Mouse (Mus musculus): Measurements from ENCODE around the gene March6. TPM values are rescaled to one million over a fixed set of nuclear protein-coding genes. Genes with fewer than 3 reads are reported as not detected.

The March6 gene
- polyA plus RNA-seq, 1 experiment from 2014 or later = 69.6 TPM

DNA sequence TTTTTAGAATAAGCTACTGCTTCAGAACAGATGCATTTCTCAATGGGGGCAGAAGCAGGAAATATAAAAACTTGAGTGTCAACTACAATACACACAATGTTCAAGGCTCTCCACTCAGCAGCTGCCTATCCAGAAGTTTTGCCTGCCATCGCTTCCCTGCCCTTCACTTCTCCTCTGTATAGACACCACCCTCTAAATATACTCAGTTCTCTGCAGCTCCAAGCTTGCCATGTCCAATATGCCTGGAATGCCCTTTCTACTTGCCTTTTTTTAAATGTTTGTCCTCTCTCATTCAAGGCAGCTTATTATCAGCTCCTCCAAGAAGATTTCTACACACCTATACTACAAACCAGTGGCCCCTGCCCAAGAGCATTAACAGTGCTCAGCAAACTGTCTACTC, 54.2 kb downstream of the March6 start:
- H3K4me3 ChIP-seq (ENCODE audit: low read depth, low read length) = no peak overlapping the region
- no peaks in the 10 kb centered on the region for H3K27me3 ChIP-seq (ENCODE audit: control insufficient read depth, insufficient read depth, low read length)
- ATAC-seq (replicated peaks; ENCODE audit: low FRiP score) (no peak), DNase-seq (ENCODE audit: low spot score) (no peak)
- peaks cover 6% of the 10 kb centered on the region; the same call in 1 of the 2 replicates for H3K36me3 ChIP-seq (ENCODE audit: control insufficient read depth, insufficient read depth, low read length)
- H3K9me3 ChIP-seq (ENCODE audit: control insufficient read depth, low read length) = no peaks in the 10 kb centered on the region
- WGBS = 92% methylated on average over 1 of the region's 1 CpGs
- H3K9ac ChIP-seq (ENCODE audit: low read length) = no peak overlapping the region
- H3K4me1 ChIP-seq (replicated peaks; ENCODE audit: control insufficient read depth, insufficient read depth, low read length) = no peaks in the 10 kb centered on the region
- no peak overlapping the region for H3K4me2 ChIP-seq (ENCODE audit: low read depth, low read length, severe bottlenecking)
- H3K27ac ChIP-seq (ENCODE audit: low read depth, low read length) = no peak overlapping the region

- H3K9me3 ChIP-seq (ENCODE audit: control insufficient read depth, low read length) = no peaks in the 10 kb centered on the region
- 87% methylated on average over 4 of the region's 4 CpGs for WGBS
- H3K4me1 ChIP-seq (replicated peaks; ENCODE audit: control insufficient read depth, insufficient read depth, low read length) = no peaks in the 10 kb centered on the region
- H3K27ac ChIP-seq (ENCODE audit: low read depth, low read length) = no peak overlapping the region
- ATAC-seq (replicated peaks; ENCODE audit: low FRiP score) (no peak), DNase-seq (ENCODE audit: low spot score) (no peak)
- no peak overlapping the region for H3K4me3 ChIP-seq (ENCODE audit: low read depth, low read length)
- H3K9ac ChIP-seq (ENCODE audit: low read length) = no peak overlapping the region
- H3K36me3 ChIP-seq (ENCODE audit: control insufficient read depth, insufficient read depth, low read length) = peaks cover 2% of the 10 kb centered on the region; the same call in 1 of the 2 replicates
- H3K27me3 ChIP-seq (ENCODE audit: control insufficient read depth, insufficient read depth, low read length) = no peaks in the 10 kb centered on the region
- no peak overlapping the region for H3K4me2 ChIP-seq (ENCODE audit: low read depth, low read length, severe bottlenecking)
These were observed 57.9 kb downstream of the March6 start for GRCm38 (mm10) chr15:31472645-31473574.

DNA sequence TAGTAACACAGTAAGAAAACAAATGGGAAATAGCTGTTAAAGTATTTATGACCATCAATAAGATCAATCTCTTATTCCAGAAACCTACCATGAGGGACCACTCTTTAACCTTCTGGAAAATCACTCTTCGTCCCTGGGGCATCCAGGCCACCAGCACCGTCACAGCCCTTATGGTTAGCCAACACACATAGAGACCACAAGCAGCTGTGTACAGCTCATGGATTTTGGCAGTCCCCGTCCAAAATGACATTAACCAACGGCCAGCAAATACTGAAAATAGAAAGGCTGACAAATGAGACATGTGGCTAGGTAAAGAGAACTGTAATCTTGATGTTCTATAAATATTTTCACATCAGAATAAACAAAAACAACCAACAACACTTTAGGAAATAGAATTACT, 59.3 kb downstream of the March6 start:
- peaks cover 2% of the 10 kb centered on the region; the same call in 1 of the 2 replicates for H3K36me3 ChIP-seq (ENCODE audit: control insufficient read depth, insufficient read depth, low read length)
- ATAC-seq (replicated peaks; ENCODE audit: low FRiP score) (no peak), DNase-seq (ENCODE audit: low spot score) (no peak)
- no peak overlapping the region for H3K4me3 ChIP-seq (ENCODE audit: low read depth, low read length)
- H3K4me1 ChIP-seq (replicated peaks; ENCODE audit: control insufficient read depth, insufficient read depth, low read length) = no peaks in the 10 kb centered on the region
- H3K27ac ChIP-seq (ENCODE audit: low read depth, low read length) = no peak overlapping the region
- no peaks in the 10 kb centered on the region for H3K9me3 ChIP-seq (ENCODE audit: control insufficient read depth, low read length)
- no peak overlapping the region for H3K9ac ChIP-seq (ENCODE audit: low read length)
- H3K4me2 ChIP-seq (ENCODE audit: low read depth, low read length, severe bottlenecking) = no peak overlapping the region
- H3K27me3 ChIP-seq (ENCODE audit: control insufficient read depth, insufficient read depth, low read length) = no peaks in the 10 kb centered on the region
- 94% methylated on average over 4 of the region's 4 CpGs for WGBS

- Histone ChIP-seq H3K27ac (ENCODE audit: low read depth, low read length) (no peak overlapping the region), H3K36me3 (ENCODE audit: control insufficient read depth, insufficient read depth, low read length) (peaks cover 4% of the 10 kb centered on the region; the same call in 1 of the 2 replicates), H3K4me2 (ENCODE audit: low read depth, low read length, severe bottlenecking) (no peak overlapping the region), H3K9me3 (ENCODE audit: control insufficient read depth, low read length) (no peaks in the 10 kb centered on the region), H3K27me3 (ENCODE audit: control insufficient read depth, insufficient read depth, low read length) (no peaks in the 10 kb centered on the region), H3K9ac (ENCODE audit: low read length) (no peak overlapping the region), H3K4me1 (replicated peaks; ENCODE audit: control insufficient read depth, insufficient read depth, low read length) (no peaks in the 10 kb centered on the region), H3K4me3 (ENCODE audit: low read depth, low read length) (no peak overlapping the region)
- DNase-seq (ENCODE audit: low spot score) (no peak), ATAC-seq (replicated peaks; ENCODE audit: low FRiP score) (no peak)
- 88% methylated on average over 4 of the region's 4 CpGs for WGBS
These were observed 61.4 kb downstream of the March6 start for GRCm38 (mm10) chr15:31469497-31469896.

GRCm38 (mm10) chr15:31468806-31469205, 62.0 kb downstream of the March6 start:
- no peak overlapping the region for H3K27ac ChIP-seq (ENCODE audit: low read depth, low read length)
- no peak overlapping the region for H3K4me3 ChIP-seq (ENCODE audit: low read depth, low read length)
- H3K9me3 ChIP-seq (ENCODE audit: control insufficient read depth, low read length) = no peaks in the 10 kb centered on the region
- DNase-seq (ENCODE audit: low spot score) = no peak
- no peak for ATAC-seq (replicated peaks; ENCODE audit: low FRiP score)
- no peaks in the 10 kb centered on the region for H3K27me3 ChIP-seq (ENCODE audit: control insufficient read depth, insufficient read depth, low read length)
- no peaks in the 10 kb centered on the region for H3K4me1 ChIP-seq (replicated peaks; ENCODE audit: control insufficient read depth, insufficient read depth, low read length)
- no peak overlapping the region for H3K9ac ChIP-seq (ENCODE audit: low read length)
- H3K4me2 ChIP-seq (ENCODE audit: low read depth, low read length, severe bottlenecking) = no peak overlapping the region
- 94% methylated on average over 5 of the region's 5 CpGs for WGBS
- peaks cover 4% of the 10 kb centered on the region; the same call in 1 of the 2 replicates for H3K36me3 ChIP-seq (ENCODE audit: control insufficient read depth, insufficient read depth, low read length)

- Histone ChIP-seq H3K4me2 (ENCODE audit: low read depth, low read length, severe bottlenecking) (no peak overlapping the region), H3K36me3 (ENCODE audit: control insufficient read depth, insufficient read depth, low read length) (peaks cover 6% of the 10 kb centered on the region; the same call in 1 of the 2 replicates), H3K9ac (ENCODE audit: low read length) (no peak overlapping the region), H3K9me3 (ENCODE audit: control insufficient read depth, low read length) (no peaks in the 10 kb centered on the region), H3K27ac (ENCODE audit: low read depth, low read length) (no peak overlapping the region), H3K27me3 (ENCODE audit: control insufficient read depth, insufficient read depth, low read length) (no peaks in the 10 kb centered on the region), H3K4me3 (ENCODE audit: low read depth, low read length) (no peak overlapping the region), H3K4me1 (replicated peaks; ENCODE audit: control insufficient read depth, insufficient read depth, low read length) (no peaks in the 10 kb centered on the region)
- ATAC-seq (replicated peaks; ENCODE audit: low FRiP score) = no peak
- 95% methylated on average over 1 of the region's 1 CpGs for WGBS
- no peak for DNase-seq (ENCODE audit: low spot score)
These were observed 64.1 kb downstream of the March6 start for GRCm38 (mm10) chr15:31466749-31467148.

DNA sequence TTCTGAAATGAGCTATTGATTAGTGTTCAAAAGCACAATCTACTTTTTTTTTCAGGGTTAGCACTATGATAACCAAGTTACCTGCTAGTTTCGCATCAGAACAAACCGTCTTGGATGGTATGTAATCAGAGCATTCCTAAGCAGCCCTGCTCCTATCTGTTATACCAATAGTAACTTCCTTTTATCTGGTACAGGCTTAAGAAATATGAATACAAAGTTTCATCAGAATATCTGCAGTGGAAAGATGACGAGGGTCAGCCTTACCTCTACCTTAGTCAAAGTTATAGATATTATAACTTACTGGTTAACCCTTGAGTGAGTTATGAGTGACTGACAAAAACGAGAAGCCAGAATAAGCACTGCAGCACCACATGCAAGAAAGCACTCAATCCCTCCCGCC, 64.6 kb downstream of the March6 start:
- no peak overlapping the region for H3K9ac ChIP-seq (ENCODE audit: low read length)
- ATAC-seq (replicated peaks; ENCODE audit: low FRiP score) (no peak), DNase-seq (ENCODE audit: low spot score) (no peak)
- H3K27me3 ChIP-seq (ENCODE audit: control insufficient read depth, insufficient read depth, low read length) = no peaks in the 10 kb centered on the region
- H3K27ac ChIP-seq (ENCODE audit: low read depth, low read length) = no peak overlapping the region
- no peaks in the 10 kb centered on the region for H3K4me1 ChIP-seq (replicated peaks; ENCODE audit: control insufficient read depth, insufficient read depth, low read length)
- H3K4me3 ChIP-seq (ENCODE audit: low read depth, low read length) = no peak overlapping the region
- 88% methylated on average over 5 of the region's 5 CpGs for WGBS
- no peak overlapping the region for H3K4me2 ChIP-seq (ENCODE audit: low read depth, low read length, severe bottlenecking)
- H3K9me3 ChIP-seq (ENCODE audit: control insufficient read depth, low read length) = no peaks in the 10 kb centered on the region
- peaks cover 4% of the 10 kb centered on the region; the same call in 1 of the 2 replicates for H3K36me3 ChIP-seq (ENCODE audit: control insufficient read depth, insufficient read depth, low read length)

- Histone ChIP-seq H3K4me2 (ENCODE audit: low read depth, low read length, severe bottlenecking) (no peak overlapping the region), H3K4me3 (ENCODE audit: low read depth, low read length) (no peak overlapping the region), H3K4me1 (replicated peaks; ENCODE audit: control insufficient read depth, insufficient read depth, low read length) (no peaks in the 10 kb centered on the region), H3K9ac (ENCODE audit: low read length) (no peak overlapping the region), H3K27me3 (ENCODE audit: control insufficient read depth, insufficient read depth, low read length) (no peaks in the 10 kb centered on the region), H3K27ac (ENCODE audit: low read depth, low read length) (no peak overlapping the region), H3K36me3 (ENCODE audit: control insufficient read depth, insufficient read depth, low read length) (peaks cover 4% of the 10 kb centered on the region; the same call in 1 of the 2 replicates), H3K9me3 (ENCODE audit: control insufficient read depth, low read length) (no peaks in the 10 kb centered on the region)
- DNase-seq (ENCODE audit: low spot score) (no peak), ATAC-seq (replicated peaks; ENCODE audit: low FRiP score) (no peak)
- 97% methylated on average over 2 of the region's 2 CpGs for WGBS
These were observed 65.0 kb downstream of the March6 start for GRCm38 (mm10) chr15:31465806-31466205.
